Mouse (Mus musculus) limb, embryonic 14.5 days (tissue): ENCODE measurements around the gene Ephb1. TPM values are rescaled to one million over a fixed set of nuclear protein-coding genes. Genes with fewer than 3 reads are reported as not detected.

Experiments used
- ATAC-seq: fragments of 200-750 bp; cut with Nextera tagmentation; 2 replicates; pipeline ENCODE4 v1.8.0; 2017; ENCODE audit warnings: low read depth, moderate number of reproducible peaks, moderate TSS enrichment; ENCODE audit not compliant: low FRiP score
- DNase-seq: peaks from one replicate; pipeline ENCODE4 v3.0.0-alpha.2; 2015; ENCODE audit warnings: low spot score
- H3K27ac ChIP-seq: fragments of 300-500 bp; sonication (generic); replicated peaks from 2 replicates; pipeline ENCODE4 v1.5.1; 2014; ENCODE audit warnings: low read depth, mild to moderate bottlenecking, low read length, moderate library complexity, mixed read lengths
- H3K27me3 ChIP-seq: fragments of 300-500 bp; sonication (generic); 2 replicates; pipeline ENCODE4 v1.6.1; 2014; ENCODE audit warnings: low read length, mixed read lengths; ENCODE audit not compliant: control insufficient read depth, insufficient read depth
- H3K36me3 ChIP-seq: fragments of 300-500 bp; sonication (generic); 2 replicates; pipeline ENCODE4 v1.6.1; 2014; ENCODE audit warnings: mild to moderate bottlenecking, low read length, moderate library complexity, mixed read lengths; ENCODE audit not compliant: control insufficient read depth, insufficient read depth
- H3K4me1 ChIP-seq: fragments of 300-500 bp; sonication (generic); 2 replicates; pipeline ENCODE4 v1.6.1; 2014; ENCODE audit warnings: antibody characterized with exemption, low read length, mixed read lengths; ENCODE audit not compliant: control insufficient read depth, insufficient read depth
- H3K4me2 ChIP-seq: fragments of 300-500 bp; sonication (generic); replicated peaks from 2 replicates; pipeline ENCODE4 v1.6.1; 2014; ENCODE audit warnings: low read depth, mild to moderate bottlenecking, low read length, moderate library complexity; ENCODE audit not compliant: severe bottlenecking
- H3K4me3 ChIP-seq: fragments of 300-500 bp; sonication (generic); replicated peaks from 2 replicates; pipeline ENCODE4 v1.5.1; 2014; ENCODE audit warnings: low read length
- H3K9ac ChIP-seq: fragments of 300-500 bp; sonication (generic); 2 replicates; pipeline ENCODE4 v1.6.1; 2014; ENCODE audit warnings: mild to moderate bottlenecking, low read depth, low read length, moderate library complexity; ENCODE audit not compliant: severe bottlenecking
- H3K9me3 ChIP-seq: fragments of 300-500 bp; sonication (generic); 2 replicates; pipeline ENCODE4 v1.6.1; 2016; ENCODE audit warnings: low read length; ENCODE audit not compliant: control insufficient read depth
- POLR2A ChIP-seq: fragments of 200-500 bp; IDR thresholded peaks from 2 replicates; pipeline ENCODE4 v1.8.0; 2012; ENCODE audit warnings: inconsistent platforms, mild to moderate bottlenecking, moderate library complexity, borderline replicate concordance; ENCODE audit not compliant: insufficient read depth, insufficient read length; ENCODE audit errors: extremely low read depth
- WGBS: fragments of 180-500 bp; shearing (Covaris S2); extraction: QIAGEN DNeasy Blood & Tissue Kit; methylation state at CpG from one replicate; pipeline ENCODE4 v1.1.7; 2014; 5-methylcytosine and 5-hydroxymethylcytosine counted together
- polyA plus RNA-seq, 2 experiments: library from polyadenylated mRNA; depleted of rRNA in 1 of 2; stranded (reverse) in 1 of 2; unstranded in 1 of 2; fragments of >200 nt; fragmentation: Nextera tagmentation in 1 of 2; extraction: Ambion mirVana in 1 of 2; gene quantifications; 2 replicates each; pipeline versions ENCODE4 v1.2.1 to v1.2.3; 2012 to 2014

The Ephb1 gene
- polyA plus RNA-seq, 2 experiments = 4.1 TPM

- no peak for ATAC-seq
- Histone ChIP-seq H3K4me2 (no peak overlapping the region), H3K36me3 (no peaks in the 10 kb centered on the region), H3K4me1 (no peaks in the 10 kb centered on the region), H3K9ac (no peak overlapping the region), H3K4me3 (no peak overlapping the region), H3K27me3 (no peaks in the 10 kb centered on the region), H3K27ac (no peak overlapping the region), H3K9me3 (no peaks in the 10 kb centered on the region)
- no peak for DNase-seq
- WGBS = 69% methylated on average over 12 of the region's 12 CpGs
- TF ChIP-seq POLR2A = no peak
Observed at GRCm38 (mm10) chr9:101990836-101991235, 363.7 kb downstream of the Ephb1 start.

- H3K9me3 ChIP-seq = no peaks in the 10 kb centered on the region
- H3K27me3 ChIP-seq = no peaks in the 10 kb centered on the region
- H3K4me2 ChIP-seq = no peak overlapping the region
- no peak for TF ChIP-seq POLR2A
- ATAC-seq = no peak
- H3K9ac ChIP-seq = no peak overlapping the region
- no peak for DNase-seq
- H3K36me3 ChIP-seq = no peaks in the 10 kb centered on the region
- H3K4me3 ChIP-seq = no peak overlapping the region
- no peak overlapping the region for H3K27ac ChIP-seq
- no peaks in the 10 kb centered on the region for H3K4me1 ChIP-seq
- 68% methylated on average over 6 of the region's 6 CpGs for WGBS
Observed at GRCm38 (mm10) chr9:101990032-101990431, 364.5 kb downstream of the Ephb1 start.

GRCm38 (mm10) chr9:101986910-101987309 is 367.6 kb downstream of the Ephb1 start:
- Histone ChIP-seq H3K9me3 (no peaks in the 10 kb centered on the region), H3K27me3 (no peaks in the 10 kb centered on the region), H3K27ac (no peak overlapping the region), H3K4me3 (no peak overlapping the region), H3K9ac (no peak overlapping the region), H3K36me3 (no peaks in the 10 kb centered on the region), H3K4me1 (no peaks in the 10 kb centered on the region), H3K4me2 (no peak overlapping the region)
- ATAC-seq = no peak
- 72% methylated on average over 2 of the region's 2 CpGs for WGBS
- TF ChIP-seq POLR2A = no peak
- DNase-seq = no peak

- 49% methylated on average over 7 of the region's 7 CpGs for WGBS
- Histone ChIP-seq H3K4me1 (no peaks in the 10 kb centered on the region), H3K9ac (no peak overlapping the region), H3K9me3 (no peaks in the 10 kb centered on the region), H3K4me3 (no peak overlapping the region), H3K27ac (no peak overlapping the region), H3K27me3 (no peaks in the 10 kb centered on the region), H3K36me3 (no peaks in the 10 kb centered on the region), H3K4me2 (no peak overlapping the region)
- no peak for TF ChIP-seq POLR2A
- ATAC-seq (no peak), DNase-seq (no peak)
Observed at GRCm38 (mm10) chr9:101982378-101982777, 372.1 kb downstream of the Ephb1 start.

GRCm38 (mm10) chr9:101981161-101981560 is 373.3 kb downstream of the Ephb1 start:
- TF ChIP-seq POLR2A = no peak
- WGBS = 72% methylated on average over 2 of the region's 2 CpGs
- DNase-seq = no peak

GRCm38 (mm10) chr9:101976884-101977465 is 377.5 kb downstream of the Ephb1 start:
- Histone ChIP-seq H3K9ac (no peak overlapping the region), H3K4me2 (no peak overlapping the region), H3K4me1 (no peaks in the 10 kb centered on the region), H3K4me3 (no peak overlapping the region), H3K27me3 (no peaks in the 10 kb centered on the region), H3K9me3 (no peaks in the 10 kb centered on the region), H3K36me3 (no peaks in the 10 kb centered on the region), H3K27ac (no peak overlapping the region)
- DNase-seq (no peak), ATAC-seq (no peak)
- WGBS = 80% methylated on average over 4 of the region's 4 CpGs
- TF ChIP-seq POLR2A = no peak

More at GRCm38 (mm10) chr9:101981161-101981560, 373.3 kb downstream of the Ephb1 start:
- no peaks in the 10 kb centered on the region for H3K27me3 ChIP-seq
- H3K27ac ChIP-seq = no peak overlapping the region
- ATAC-seq = no peak
- H3K9me3 ChIP-seq = no peaks in the 10 kb centered on the region
- H3K9ac ChIP-seq = no peak overlapping the region
- no peaks in the 10 kb centered on the region for H3K4me1 ChIP-seq
- no peak overlapping the region for H3K4me2 ChIP-seq
- H3K36me3 ChIP-seq = no peaks in the 10 kb centered on the region
- no peak overlapping the region for H3K4me3 ChIP-seq
